Mouse (Mus musculus): Measurements from ENCODE around the gene Zswim4. TPM values are rescaled to one million over a fixed set of nuclear protein-coding genes. Genes with fewer than 3 reads are reported as not detected.

Gene Zswim4
- polyA plus RNA-seq, 1 experiment, result 63.1 TPM

DNA sequence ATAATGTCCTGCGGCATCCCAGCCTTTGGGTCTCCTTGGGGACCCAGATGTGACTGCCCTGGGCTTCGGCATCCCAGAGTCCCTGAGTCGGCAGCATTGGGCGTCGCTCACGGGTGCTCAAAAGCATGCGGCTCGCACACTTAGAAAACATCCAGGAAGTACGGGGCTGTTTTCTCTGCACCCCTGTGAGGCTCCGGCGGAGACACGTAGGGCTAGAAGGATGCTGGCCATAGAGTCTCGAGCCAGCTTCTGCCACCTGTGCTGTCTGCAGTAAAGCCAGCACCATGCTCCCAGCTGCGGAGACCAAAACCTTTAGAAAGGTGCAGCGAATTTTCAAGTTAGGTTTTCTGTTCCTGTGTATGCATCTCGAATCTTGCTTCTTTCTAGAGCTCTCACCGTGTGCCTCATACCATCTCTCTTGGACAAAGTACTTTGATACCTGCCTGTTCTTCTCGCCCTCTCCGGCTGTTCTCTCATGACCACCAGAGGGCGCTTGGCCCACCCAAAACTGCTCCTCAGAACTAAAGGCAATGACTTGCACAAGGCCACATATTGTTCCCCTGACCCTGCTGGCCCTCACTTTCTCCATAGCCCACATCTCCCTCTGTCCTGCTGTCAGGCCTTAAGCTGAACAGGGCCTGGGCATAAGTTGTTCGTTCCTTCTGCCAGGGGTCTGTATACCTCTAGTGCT, 49.6 kb downstream of the Zswim4 start:
- peak; percentile 64 for DNase-seq (ENCODE audit: low read depth)
- TF ChIP-seq CTCF (IDR thresholded peaks at IDR 0.05; ENCODE audit: borderline replicate concordance, extremely low read depth, insufficient read depth, insufficient read length), result peak; percentile 78
- no peak for TF ChIP-seq POLR2A (IDR thresholded peaks at IDR 0.05; ENCODE audit: borderline replicate concordance, extremely low read depth, insufficient read depth, insufficient read length, poor library complexity, severe bottlenecking)

DNA sequence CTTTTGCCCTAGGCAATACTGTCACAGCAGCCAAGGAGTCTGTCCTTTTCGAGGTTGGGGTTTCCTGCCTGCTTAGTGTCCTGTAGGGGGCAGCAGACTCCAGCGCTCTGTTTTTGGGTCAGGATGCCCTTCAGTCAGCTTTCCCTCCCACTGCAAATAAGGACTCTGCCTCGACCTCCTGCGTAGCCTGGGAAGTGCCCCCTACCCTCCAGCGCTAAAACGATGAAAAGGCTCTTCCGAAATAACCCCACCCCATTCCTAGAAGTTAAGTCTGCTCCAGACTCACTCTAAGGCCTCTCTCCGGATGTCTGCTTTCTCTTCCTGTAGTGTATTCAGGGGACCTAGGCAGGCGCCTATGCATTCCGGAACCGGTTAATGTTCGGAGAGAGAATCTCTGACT, 50.3 kb downstream of the Zswim4 start:
- peak; percentile 89 for DNase-seq (ENCODE audit: low read depth)
- TF ChIP-seq CTCF (IDR thresholded peaks at IDR 0.05; ENCODE audit: borderline replicate concordance, extremely low read depth, insufficient read depth, insufficient read length), result peak; percentile 97
- no peak for TF ChIP-seq POLR2A (IDR thresholded peaks at IDR 0.05; ENCODE audit: borderline replicate concordance, extremely low read depth, insufficient read depth, insufficient read length, poor library complexity, severe bottlenecking)

- TF ChIP-seq CTCF (IDR thresholded peaks at IDR 0.05; ENCODE audit: borderline replicate concordance, extremely low read depth, insufficient read depth, insufficient read length) (no peak), POLR2A (IDR thresholded peaks at IDR 0.05; ENCODE audit: borderline replicate concordance, extremely low read depth, insufficient read depth, insufficient read length, poor library complexity, severe bottlenecking) (no peak)
- DNase-seq (ENCODE audit: low read depth), result no peak
These were observed 51.7 kb downstream of the Zswim4 start, which contains the start of gene Nanos3 for GRCm38 (mm10) chr8:84185117-84185516. Gene Nanos3, minus strand, starts transcription at chr8:84185217.

GRCm38 (mm10) chr8:84184085-84185043, 52.5 kb downstream of the Zswim4 start:
- peak; percentile 46 for DNase-seq (ENCODE audit: low read depth)
- no peak for TF ChIP-seq CTCF (IDR thresholded peaks at IDR 0.05; ENCODE audit: borderline replicate concordance, extremely low read depth, insufficient read depth, insufficient read length)
- TF ChIP-seq POLR2A (IDR thresholded peaks at IDR 0.05; ENCODE audit: borderline replicate concordance, extremely low read depth, insufficient read depth, insufficient read length, poor library complexity, severe bottlenecking), result no peak

DNA sequence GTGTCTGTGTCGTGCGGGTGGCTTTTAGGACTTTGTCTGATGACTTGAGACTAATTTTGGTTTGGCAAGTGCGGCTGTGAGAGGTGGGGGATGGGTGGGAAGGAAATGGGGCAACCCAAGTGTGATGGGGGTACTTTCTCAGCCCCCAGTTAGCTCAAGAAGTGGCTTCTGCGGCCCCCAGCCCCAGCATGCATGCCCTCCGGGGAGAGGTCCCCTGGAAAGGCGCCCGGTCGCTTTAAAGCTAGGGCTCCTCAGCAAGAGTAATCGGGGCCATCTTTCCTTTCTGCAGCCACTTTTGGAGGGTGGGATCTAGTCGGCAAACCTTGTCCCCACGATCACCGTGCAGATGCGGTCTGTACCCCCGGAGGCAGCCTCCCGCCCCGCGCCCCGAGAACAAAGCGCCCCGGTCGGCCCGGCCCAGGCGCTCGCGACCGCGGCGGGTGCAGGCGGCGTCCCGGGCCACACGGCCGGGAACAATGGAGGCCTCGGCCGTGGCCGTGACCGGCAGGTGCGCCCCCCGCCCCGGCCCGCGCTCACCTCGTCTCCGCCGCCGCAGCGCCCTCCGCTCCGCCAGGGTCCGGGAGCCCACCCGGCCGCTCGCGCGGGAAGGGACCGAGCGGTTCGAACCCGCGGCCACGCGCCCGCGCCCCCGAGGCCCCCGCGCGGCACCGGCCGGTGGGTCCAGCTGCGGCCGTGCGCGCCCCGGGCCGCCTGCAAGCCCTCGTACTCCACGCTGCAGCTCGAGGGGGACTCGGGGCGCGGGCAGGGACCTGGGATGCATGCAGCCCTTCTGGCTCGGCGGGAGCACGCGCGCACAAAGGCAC, 53.4 kb downstream of the Zswim4 start:
- peak; percentile 69 for DNase-seq (ENCODE audit: low read depth)
- TF ChIP-seq POLR2A (IDR thresholded peaks at IDR 0.05; ENCODE audit: borderline replicate concordance, extremely low read depth, insufficient read depth, insufficient read length, poor library complexity, severe bottlenecking) (peak; percentile 45), CTCF (IDR thresholded peaks at IDR 0.05; ENCODE audit: borderline replicate concordance, extremely low read depth, insufficient read depth, insufficient read length) (no peak)

DNA sequence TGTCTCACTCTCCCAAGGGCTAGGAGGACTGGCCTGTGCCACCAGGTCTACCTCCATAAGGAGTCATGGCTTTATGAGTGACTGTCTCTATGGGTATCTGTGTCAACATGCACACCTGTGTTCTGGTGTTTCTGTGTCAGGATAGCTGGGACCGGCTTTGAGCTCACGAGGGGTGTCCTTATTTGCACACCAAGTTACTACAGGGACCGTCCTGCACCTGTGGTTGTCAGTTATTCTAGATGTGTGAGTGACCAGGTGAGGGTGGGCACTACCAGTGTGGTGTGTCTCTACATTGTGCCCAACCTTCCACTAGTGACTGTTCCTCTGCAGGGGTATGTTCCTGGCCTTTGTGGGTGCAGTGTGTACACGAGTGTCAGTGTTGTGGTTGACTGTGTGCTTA, 54.0 kb downstream of the Zswim4 start:
- no peak for TF ChIP-seq POLR2A (IDR thresholded peaks at IDR 0.05; ENCODE audit: borderline replicate concordance, extremely low read depth, insufficient read depth, insufficient read length, poor library complexity, severe bottlenecking)
- no peak for DNase-seq (ENCODE audit: low read depth)

- TF ChIP-seq CTCF (IDR thresholded peaks at IDR 0.05; ENCODE audit: borderline replicate concordance, extremely low read depth, insufficient read depth, insufficient read length) (no peak), POLR2A (IDR thresholded peaks at IDR 0.05; ENCODE audit: borderline replicate concordance, extremely low read depth, insufficient read depth, insufficient read length, poor library complexity, severe bottlenecking) (no peak)
- DNase-seq (ENCODE audit: low read depth), result peak; percentile 90
These were observed 56.2 kb downstream of the Zswim4 start for GRCm38 (mm10) chr8:84180530-84181190.

- no peak for DNase-seq (ENCODE audit: low read depth)
- TF ChIP-seq CTCF (IDR thresholded peaks at IDR 0.05; ENCODE audit: borderline replicate concordance, extremely low read depth, insufficient read depth, insufficient read length) (no peak), POLR2A (IDR thresholded peaks at IDR 0.05; ENCODE audit: borderline replicate concordance, extremely low read depth, insufficient read depth, insufficient read length, poor library complexity, severe bottlenecking) (no peak)
These were observed 56.9 kb downstream of the Zswim4 start for GRCm38 (mm10) chr8:84179946-84180345.

DNA sequence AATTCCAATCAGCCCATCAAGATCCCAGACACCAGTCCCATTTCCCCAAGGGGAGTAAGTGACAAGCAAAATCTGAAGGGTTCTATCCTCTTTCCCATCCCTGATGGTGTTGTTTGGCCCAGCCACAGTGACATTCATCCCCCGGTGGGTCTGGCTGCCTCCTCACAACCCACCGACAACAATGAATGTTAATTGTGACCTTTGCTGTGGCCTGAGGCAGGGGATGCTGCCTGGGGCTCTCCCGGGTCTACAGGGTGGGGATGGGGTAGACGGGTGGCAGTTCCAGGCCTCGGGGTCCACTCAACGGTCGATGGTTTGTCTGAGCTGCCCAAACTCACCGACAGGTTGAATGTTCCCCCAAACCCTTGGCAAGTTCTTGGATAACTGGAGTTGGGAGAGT, 58.3 kb downstream of the Zswim4 start:
- no peak for DNase-seq (ENCODE audit: low read depth)
- no peak for TF ChIP-seq CTCF (IDR thresholded peaks at IDR 0.05; ENCODE audit: borderline replicate concordance, extremely low read depth, insufficient read depth, insufficient read length)
- no peak for TF ChIP-seq POLR2A (IDR thresholded peaks at IDR 0.05; ENCODE audit: borderline replicate concordance, extremely low read depth, insufficient read depth, insufficient read length, poor library complexity, severe bottlenecking)

DNA sequence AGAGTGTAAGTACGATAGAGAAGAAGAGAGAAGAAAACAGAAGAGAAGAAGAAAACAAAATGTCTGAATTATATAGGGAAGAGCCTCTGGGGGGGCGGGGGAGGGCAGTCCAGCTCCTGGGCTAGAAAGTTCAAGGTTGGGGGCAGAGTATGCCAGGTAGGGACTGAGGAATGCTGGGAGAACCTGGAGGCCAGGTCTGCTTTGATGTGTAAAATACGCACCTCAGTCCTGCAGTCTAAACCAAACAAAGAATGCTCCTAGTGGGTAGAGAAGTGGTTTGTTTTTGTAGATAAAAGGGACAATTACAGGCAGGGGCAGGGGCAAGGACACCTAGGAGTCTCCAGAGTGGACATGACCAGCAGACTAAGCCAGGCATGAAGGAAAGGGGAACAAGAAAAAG, 59.5 kb downstream of the Zswim4 start:
- TF ChIP-seq POLR2A (IDR thresholded peaks at IDR 0.05; ENCODE audit: borderline replicate concordance, extremely low read depth, insufficient read depth, insufficient read length, poor library complexity, severe bottlenecking) (no peak), CTCF (IDR thresholded peaks at IDR 0.05; ENCODE audit: borderline replicate concordance, extremely low read depth, insufficient read depth, insufficient read length) (no peak)
- DNase-seq (ENCODE audit: low read depth), result no peak
